Mouse (Mus musculus) limb, embryonic 14.5 days (tissue): Measurements from ENCODE around the gene Ccdc134. TPM values are rescaled to one million over a fixed set of nuclear protein-coding genes. Genes with fewer than 3 reads are reported as not detected.

Source experiments
- ATAC-seq: fragments of 200-750 bp; cut with Nextera tagmentation; 2 replicates; pipeline ENCODE4 v1.8.0; 2017; ENCODE audit warnings: low read depth, moderate number of reproducible peaks, moderate TSS enrichment; ENCODE audit not compliant: low FRiP score
- DNase-seq: peaks from one replicate; pipeline ENCODE4 v3.0.0-alpha.2; 2015; ENCODE audit warnings: low spot score
- H3K27ac ChIP-seq: fragments of 300-500 bp; sonication (generic); replicated peaks from 2 replicates; pipeline ENCODE4 v1.5.1; 2014; ENCODE audit warnings: low read depth, mild to moderate bottlenecking, low read length, moderate library complexity, mixed read lengths
- H3K27me3 ChIP-seq: fragments of 300-500 bp; sonication (generic); 2 replicates; pipeline ENCODE4 v1.6.1; 2014; ENCODE audit warnings: low read length, mixed read lengths; ENCODE audit not compliant: control insufficient read depth, insufficient read depth
- H3K36me3 ChIP-seq: fragments of 300-500 bp; sonication (generic); 2 replicates; pipeline ENCODE4 v1.6.1; 2014; ENCODE audit warnings: mild to moderate bottlenecking, low read length, moderate library complexity, mixed read lengths; ENCODE audit not compliant: control insufficient read depth, insufficient read depth
- H3K4me1 ChIP-seq: fragments of 300-500 bp; sonication (generic); 2 replicates; pipeline ENCODE4 v1.6.1; 2014; ENCODE audit warnings: antibody characterized with exemption, low read length, mixed read lengths; ENCODE audit not compliant: control insufficient read depth, insufficient read depth
- H3K4me2 ChIP-seq: fragments of 300-500 bp; sonication (generic); replicated peaks from 2 replicates; pipeline ENCODE4 v1.6.1; 2014; ENCODE audit warnings: low read depth, mild to moderate bottlenecking, low read length, moderate library complexity; ENCODE audit not compliant: severe bottlenecking
- H3K4me3 ChIP-seq: fragments of 300-500 bp; sonication (generic); replicated peaks from 2 replicates; pipeline ENCODE4 v1.5.1; 2014; ENCODE audit warnings: low read length
- H3K9ac ChIP-seq: fragments of 300-500 bp; sonication (generic); 2 replicates; pipeline ENCODE4 v1.6.1; 2014; ENCODE audit warnings: mild to moderate bottlenecking, low read depth, low read length, moderate library complexity; ENCODE audit not compliant: severe bottlenecking
- H3K9me3 ChIP-seq: fragments of 300-500 bp; sonication (generic); 2 replicates; pipeline ENCODE4 v1.6.1; 2016; ENCODE audit warnings: low read length; ENCODE audit not compliant: control insufficient read depth
- POLR2A ChIP-seq: fragments of 200-500 bp; IDR thresholded peaks from 2 replicates; pipeline ENCODE4 v1.8.0; 2012; ENCODE audit warnings: inconsistent platforms, mild to moderate bottlenecking, moderate library complexity, borderline replicate concordance; ENCODE audit not compliant: insufficient read depth, insufficient read length; ENCODE audit errors: extremely low read depth
- WGBS: fragments of 180-500 bp; shearing (Covaris S2); extraction: QIAGEN DNeasy Blood & Tissue Kit; methylation state at CpG from one replicate; pipeline ENCODE4 v1.1.7; 2014; 5-methylcytosine and 5-hydroxymethylcytosine counted together
- polyA plus RNA-seq, 2 experiments: library from polyadenylated mRNA; depleted of rRNA in 1 of 2; stranded (reverse) in 1 of 2; unstranded in 1 of 2; fragments of >200 nt; fragmentation: Nextera tagmentation in 1 of 2; extraction: Ambion mirVana in 1 of 2; gene quantifications; 2 replicates each; pipeline versions ENCODE4 v1.2.1 to v1.2.3; 2012 to 2014

Gene Ccdc134
- polyA plus RNA-seq, 2 experiments = 26.4 to 40.7 TPM

- Histone ChIP-seq H3K4me3 (no peak overlapping the region), H3K4me1 (no peaks in the 10 kb centered on the region), H3K27ac (no peak overlapping the region), H3K36me3 (peaks cover 95% of the 10 kb centered on the region), H3K27me3 (no peaks in the 10 kb centered on the region), H3K9me3 (no peaks in the 10 kb centered on the region), H3K4me2 (no peak overlapping the region), H3K9ac (no peak overlapping the region)
- DNase-seq = no peak
- 92% methylated on average over 10 of the region's 10 CpGs for WGBS
- no peak for ATAC-seq
- no peak for TF ChIP-seq POLR2A
Measured at GRCm38 (mm10) chr15:82188481-82189240, 60.9 kb downstream of the Ccdc134 start.

Other genes starting within 250 kb of the Ccdc134 start
- 20.5 and 25.0 TPM in 2 replicates for gene Polr3h, start 201.7 kb upstream of the Ccdc134 start, polyA plus RNA-seq (2012; rRNA removed)
- gene Polr3h, start 201.7 kb upstream of the Ccdc134 start, polyA plus RNA-seq (2014; fragmentation: Nextera tagmentation; extraction: Ambion mirVana) = 69.1 and 71.6 TPM in 2 replicates
- gene Csdc2, start 191.2 kb upstream of the Ccdc134 start, polyA plus RNA-seq (2012; rRNA removed) = 16.2 and 23.6 TPM in 2 replicates
- gene Csdc2, start 191.2 kb upstream of the Ccdc134 start, polyA plus RNA-seq (2014; fragmentation: Nextera tagmentation; extraction: Ambion mirVana) = 13.5 and 14.3 TPM in 2 replicates
- gene Pmm1, start 167.0 kb upstream of the Ccdc134 start, polyA plus RNA-seq (2012; rRNA removed) = 40.7 and 41.5 TPM in 2 replicates
- 33.3 and 34.8 TPM in 2 replicates for gene Pmm1, start 167.0 kb upstream of the Ccdc134 start, polyA plus RNA-seq (2014; fragmentation: Nextera tagmentation; extraction: Ambion mirVana)
- gene 1700029P11Rik, start 147.4 kb upstream of the Ccdc134 start, polyA plus RNA-seq (2012; rRNA removed) = not detected in 2 replicates
- gene 1700029P11Rik, start 147.4 kb upstream of the Ccdc134 start, polyA plus RNA-seq (2014; fragmentation: Nextera tagmentation; extraction: Ambion mirVana) = not detected in 2 replicates
- 29.3 and 37.2 TPM in 2 replicates for gene Xrcc6, start 140.1 kb upstream of the Ccdc134 start, polyA plus RNA-seq (2012; rRNA removed)
- gene Xrcc6, start 140.1 kb upstream of the Ccdc134 start, polyA plus RNA-seq (2014; fragmentation: Nextera tagmentation; extraction: Ambion mirVana) = 71.8 and 74.0 TPM in 2 replicates
- gene Desi1, start 94.1 kb upstream of the Ccdc134 start, polyA plus RNA-seq (2012; rRNA removed) = 30.5 and 34.8 TPM in 2 replicates
- gene Desi1, start 94.1 kb upstream of the Ccdc134 start, polyA plus RNA-seq (2014; fragmentation: Nextera tagmentation; extraction: Ambion mirVana) = 26.3 and 29.8 TPM in 2 replicates
- 155 and 182 TPM in 2 replicates for gene Snu13, start 80.3 kb upstream of the Ccdc134 start, polyA plus RNA-seq (2012; rRNA removed)
- 268 and 280 TPM in 2 replicates for gene Snu13, start 80.3 kb upstream of the Ccdc134 start, polyA plus RNA-seq (2014; fragmentation: Nextera tagmentation; extraction: Ambion mirVana)
- gene 4930407I10Rik, start 68.8 kb upstream of the Ccdc134 start, polyA plus RNA-seq (2012; rRNA removed) = 0.01 TPM in 1 of 2 replicates, not detected in the other
- 0.06 TPM in 1 of 2 replicates, not detected in the other for gene 4930407I10Rik, start 68.8 kb upstream of the Ccdc134 start, polyA plus RNA-seq (2014; fragmentation: Nextera tagmentation; extraction: Ambion mirVana)
- 0.14 and 0.16 TPM in 2 replicates for gene Mei1, start 57.9 kb upstream of the Ccdc134 start, polyA plus RNA-seq (2012; rRNA removed)
- gene Mei1, start 57.9 kb upstream of the Ccdc134 start, polyA plus RNA-seq (2014; fragmentation: Nextera tagmentation; extraction: Ambion mirVana) = 0.12 TPM in 1 of 2 replicates, not detected in the other
- gene Srebf2, start 19.3 kb downstream of the Ccdc134 start, polyA plus RNA-seq (2012; rRNA removed) = 131 and 253 TPM in 2 replicates
- 122 and 125 TPM in 2 replicates for gene Srebf2, start 19.3 kb downstream of the Ccdc134 start, polyA plus RNA-seq (2014; fragmentation: Nextera tagmentation; extraction: Ambion mirVana)
- gene Shisa8, start 84.9 kb downstream of the Ccdc134 start, polyA plus RNA-seq (2012; rRNA removed) = 1.1 and 1.5 TPM in 2 replicates
- gene Shisa8, start 84.9 kb downstream of the Ccdc134 start, polyA plus RNA-seq (2014; fragmentation: Nextera tagmentation; extraction: Ambion mirVana) = 0.41 and 0.54 TPM in 2 replicates
- gene Tnfrsf13c, start 96.4 kb downstream of the Ccdc134 start, polyA plus RNA-seq (2012; rRNA removed) = 0.29 and 0.46 TPM in 2 replicates
- 0.22 and 0.29 TPM in 2 replicates for gene Tnfrsf13c, start 96.4 kb downstream of the Ccdc134 start, polyA plus RNA-seq (2014; fragmentation: Nextera tagmentation; extraction: Ambion mirVana)
- gene Cenpm, start 116.8 kb downstream of the Ccdc134 start, polyA plus RNA-seq (2012; rRNA removed) = 39.4 and 43.3 TPM in 2 replicates
- 57.7 and 59.3 TPM in 2 replicates for gene Cenpm, start 116.8 kb downstream of the Ccdc134 start, polyA plus RNA-seq (2014; fragmentation: Nextera tagmentation; extraction: Ambion mirVana)
- 0.35 and 0.40 TPM in 2 replicates for gene 1500009C09Rik, start 124.5 kb downstream of the Ccdc134 start, polyA plus RNA-seq (2012; rRNA removed)
- not detected in 2 replicates for gene 1500009C09Rik, start 124.5 kb downstream of the Ccdc134 start, polyA plus RNA-seq (2014; fragmentation: Nextera tagmentation; extraction: Ambion mirVana)
- 23.7 and 26.6 TPM in 2 replicates for gene Sept3, start 147.0 kb downstream of the Ccdc134 start, polyA plus RNA-seq (2012; rRNA removed)
- 12.0 and 13.3 TPM in 2 replicates for gene Sept3, start 147.0 kb downstream of the Ccdc134 start, polyA plus RNA-seq (2014; fragmentation: Nextera tagmentation; extraction: Ambion mirVana)
- 0.24 and 0.47 TPM in 2 replicates for gene Wbp2nl, start 171.0 kb downstream of the Ccdc134 start, polyA plus RNA-seq (2012; rRNA removed)
- not detected in 2 replicates for gene Wbp2nl, start 171.0 kb downstream of the Ccdc134 start, polyA plus RNA-seq (2014; fragmentation: Nextera tagmentation; extraction: Ambion mirVana)
- 101 and 118 TPM in 2 replicates for gene Naga, start 211.0 kb downstream of the Ccdc134 start, polyA plus RNA-seq (2012; rRNA removed)
- 59.3 and 60.1 TPM in 2 replicates for gene Naga, start 211.0 kb downstream of the Ccdc134 start, polyA plus RNA-seq (2014; fragmentation: Nextera tagmentation; extraction: Ambion mirVana)
- gene Pheta2, start 211.0 kb downstream of the Ccdc134 start, polyA plus RNA-seq (2012; rRNA removed) = 12.8 and 15.3 TPM in 2 replicates
- gene Pheta2, start 211.0 kb downstream of the Ccdc134 start, polyA plus RNA-seq (2014; fragmentation: Nextera tagmentation; extraction: Ambion mirVana) = 11.9 and 14.1 TPM in 2 replicates
- 175 and 178 TPM in 2 replicates for gene Smdt1, start 211.0 kb downstream of the Ccdc134 start, polyA plus RNA-seq (2012; rRNA removed)
- 255 and 258 TPM in 2 replicates for gene Smdt1, start 211.0 kb downstream of the Ccdc134 start, polyA plus RNA-seq (2014; fragmentation: Nextera tagmentation; extraction: Ambion mirVana)
- gene Ndufa6, start 226.4 kb downstream of the Ccdc134 start, polyA plus RNA-seq (2012; rRNA removed) = 252 and 318 TPM in 2 replicates
- gene Ndufa6, start 226.4 kb downstream of the Ccdc134 start, polyA plus RNA-seq (2014; fragmentation: Nextera tagmentation; extraction: Ambion mirVana) = 325 and 348 TPM in 2 replicates